Mouse (Mus musculus) thymus, postnatal 36 days (tissue): ENCODE data around the gene Prss53.
A peak's percentile ranks its signal among the peaks of the same experiment; 100 is the strongest.
"Not testable (repeated sequence)": the region's sequence is repeated elsewhere in the genome, so short reads cannot be mapped to it uniquely, and the experiment has no call there.

Experiments
- DNase-seq, 2 experiments: peaks; one replicate each; pipeline ENCODE4 v3.0.0; 2022; ENCODE audit warnings: mixed read lengths in 2 of 2

Gene Prss53

GRCm38 (mm10) chr7:127870136-127870821, 20.5 kb downstream of the Prss53 start:
- DNase-seq: no peak

GRCm38 (mm10) chr7:127869149-127869810, 21.5 kb downstream of the Prss53 start:
- no peak for DNase-seq

DNA sequence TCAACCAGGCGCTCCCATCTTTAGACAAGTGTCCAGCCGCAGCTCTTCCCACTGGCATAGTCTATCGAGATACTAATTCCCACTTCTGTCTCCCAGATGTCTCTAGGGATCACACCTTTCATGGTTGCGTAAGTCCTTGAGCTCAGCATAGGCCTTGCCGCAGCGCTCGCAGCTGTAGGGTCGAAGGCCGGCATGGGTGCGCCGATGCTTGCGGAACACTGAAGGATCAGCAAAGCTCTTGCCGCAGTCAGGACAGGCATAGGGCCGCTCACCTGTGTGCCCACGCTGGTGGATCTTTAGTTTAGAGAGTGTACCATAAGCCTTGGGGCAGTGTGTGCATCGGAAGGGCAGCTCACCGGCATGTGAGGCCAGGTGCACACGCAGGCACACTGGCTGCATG, 23.1 kb downstream of the Prss53 start:
- DNase-seq: no peak

- no peak for DNase-seq
Measured at GRCm38 (mm10) chr7:127866434-127866833, 24.3 kb downstream of the Prss53 start.

DNA sequence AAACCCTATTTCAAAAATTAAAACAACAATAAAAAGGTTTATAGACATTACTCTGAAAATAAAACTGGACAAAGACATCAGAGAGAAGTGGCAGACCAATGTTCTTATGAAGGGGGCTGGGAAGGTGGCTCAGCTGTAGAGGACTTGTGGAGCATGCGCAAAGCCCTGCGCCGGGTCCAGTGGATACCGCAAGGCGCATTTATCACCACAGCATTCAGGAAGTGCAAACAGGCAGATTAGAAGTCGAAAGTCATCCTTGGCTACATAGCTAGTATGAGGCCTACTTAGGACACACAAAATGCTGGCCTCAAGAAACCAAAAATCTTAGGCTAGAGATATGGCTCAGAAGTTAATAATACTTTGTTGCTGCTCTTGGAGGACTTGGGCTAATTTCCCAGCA, 32.5 kb downstream of the Prss53 start:
- no peak for DNase-seq

GRCm38 (mm10) chr7:127850906-127851305, 39.9 kb downstream of the Prss53 start:
- no peak for DNase-seq

DNA sequence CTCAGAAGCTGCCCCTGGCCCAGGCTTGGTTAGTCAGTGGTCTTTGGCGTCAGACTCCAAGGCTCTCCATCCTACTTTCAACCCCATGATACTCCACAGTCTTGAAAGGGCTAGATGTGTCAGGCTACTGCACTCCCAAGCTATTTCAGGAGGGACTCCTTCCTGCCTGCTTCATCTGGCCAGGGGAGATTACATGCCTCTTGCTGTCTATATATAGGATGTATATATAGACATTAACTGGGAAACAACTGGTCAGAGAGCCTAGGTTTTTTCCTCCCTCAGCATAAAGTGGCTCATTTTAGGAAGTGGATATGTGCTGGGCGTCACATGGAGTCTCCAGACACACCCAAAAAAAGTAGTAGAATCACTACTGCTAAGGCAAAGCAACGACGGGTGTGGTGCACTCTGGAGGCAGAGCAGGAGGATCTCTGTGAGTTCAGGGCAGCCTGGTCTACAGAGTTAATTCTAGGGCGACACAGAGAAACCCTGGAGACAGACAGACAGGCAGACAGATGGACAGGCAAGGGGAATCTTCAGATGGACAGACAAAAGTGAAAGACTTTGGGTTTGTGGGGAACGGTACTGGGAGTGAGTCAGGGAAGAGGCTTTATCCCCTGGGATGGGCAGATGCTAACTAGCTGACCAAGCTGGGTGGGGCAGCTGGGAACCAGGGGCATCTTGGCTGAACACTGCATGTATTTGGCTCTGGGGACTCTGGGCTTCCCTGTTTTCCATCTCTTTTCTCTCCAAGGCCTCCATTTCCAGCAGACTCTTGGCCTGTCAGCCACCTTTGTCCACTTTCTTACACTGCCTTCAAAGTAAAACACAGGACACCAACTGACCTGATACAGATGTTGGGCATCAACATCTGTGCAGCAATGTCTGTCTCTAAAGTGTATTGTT, 40.5 kb downstream of the Prss53 start:
- DNase-seq: no peak

- DNase-seq: peak; percentile 74 to 80
Measured at GRCm38 (mm10) chr7:127842001-127842718, 48.6 kb downstream of the Prss53 start.

DNA sequence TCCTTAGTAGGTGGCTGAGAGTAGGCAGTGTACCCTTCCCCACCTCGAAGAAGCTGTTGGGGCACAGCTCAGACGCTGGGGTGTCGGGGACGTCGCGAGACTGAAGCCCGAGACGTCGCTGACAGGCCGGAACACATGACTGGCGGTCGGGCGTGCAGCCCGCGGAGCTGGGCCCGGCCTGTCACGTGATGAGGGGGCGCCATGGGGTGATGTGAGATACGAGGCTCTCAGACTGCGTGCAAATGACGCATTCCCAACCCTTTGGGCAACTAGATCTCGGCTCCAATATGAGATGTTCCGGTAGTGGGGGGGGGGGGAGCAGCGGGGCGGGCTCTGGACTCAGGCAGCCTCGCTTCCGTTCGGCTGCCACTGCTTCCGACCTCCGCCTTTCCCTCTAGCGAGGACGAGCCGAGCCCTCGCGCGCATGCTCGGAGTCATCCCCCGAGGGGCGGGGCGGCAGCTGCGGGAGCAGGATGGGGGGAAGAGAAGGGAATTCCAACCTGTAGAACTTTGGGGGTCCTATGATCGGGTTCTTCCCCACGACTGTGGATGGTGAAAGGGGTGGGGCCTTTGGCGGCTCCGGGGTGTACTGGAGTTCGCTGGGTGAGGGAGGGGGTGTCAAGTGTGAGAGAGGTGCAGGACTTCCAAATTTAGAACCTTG, 49.3 kb downstream of the Prss53 start:
- peak; percentile 91 to 94 for DNase-seq

DNA sequence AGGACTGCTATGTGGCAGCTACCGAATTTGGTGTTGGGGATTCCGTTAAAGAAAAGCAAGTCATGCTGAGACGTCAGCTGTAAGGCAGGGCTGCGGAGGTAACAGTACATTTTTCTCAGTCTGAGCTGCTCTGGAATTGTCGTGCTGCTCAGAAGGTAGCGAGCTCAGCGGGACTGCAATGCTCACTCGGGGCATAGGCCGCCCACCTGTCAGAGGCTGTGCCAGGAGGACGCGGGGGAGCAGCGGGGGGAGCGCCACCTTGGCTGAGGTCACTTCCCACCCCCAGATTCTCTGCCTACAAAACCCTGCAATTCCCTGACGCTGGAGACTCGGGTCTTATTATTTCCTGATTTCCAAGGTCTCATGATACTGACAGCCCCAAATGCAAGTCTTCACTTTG, 49.9 kb downstream of the Prss53 start:
- peak; percentile 74 to 82 for DNase-seq

DNA sequence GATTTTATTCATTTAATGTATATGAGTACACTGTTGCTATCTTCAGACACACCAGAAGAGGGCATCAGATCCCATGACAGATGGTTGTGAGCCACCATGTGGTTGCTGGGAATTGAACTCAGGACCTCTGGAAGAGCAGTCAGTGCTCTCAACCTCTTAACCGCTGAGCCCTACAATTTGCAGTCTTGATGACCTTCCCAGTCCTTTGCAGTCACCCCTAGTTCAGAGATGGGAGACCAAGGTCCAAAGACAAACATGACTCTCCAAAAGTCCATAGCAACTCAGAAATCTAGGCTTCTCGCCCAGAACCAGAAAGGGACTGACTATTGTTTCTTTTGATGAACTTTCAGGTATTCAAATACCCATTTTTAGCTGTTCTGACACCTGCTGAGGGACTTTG, 50.7 kb downstream of the Prss53 start:
- DNase-seq: not testable (repeated sequence)

DNA sequence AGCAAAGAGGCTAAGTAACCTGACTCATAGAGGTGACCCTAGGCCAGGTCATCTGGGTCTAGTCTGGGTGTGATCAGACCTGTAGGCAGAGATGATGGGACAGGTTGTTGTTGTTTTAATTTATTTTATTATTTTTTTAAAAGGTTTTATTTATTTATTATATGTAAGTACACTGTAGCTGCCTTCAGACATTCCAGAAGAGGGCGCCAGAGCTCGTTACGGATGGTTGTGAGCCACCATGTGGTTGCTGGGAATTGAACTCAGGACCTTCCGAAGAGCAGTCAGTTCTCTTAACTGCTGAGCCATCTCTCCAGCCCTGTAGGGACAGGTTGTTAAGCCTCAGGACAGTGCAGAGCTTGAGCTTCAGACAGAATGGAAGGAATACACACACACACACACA, 52.9 kb downstream of the Prss53 start:
- not testable (repeated sequence) for DNase-seq

GRCm38 (mm10) chr7:127837473-127837872, 53.3 kb downstream of the Prss53 start:
- DNase-seq: no peak
